Mouse (Mus musculus) kidney, adult 11 months (tissue): ENCODE measurements around the gene Trnau1ap.
"Not testable (repeated sequence)": the region's sequence is repeated elsewhere in the genome, so short reads cannot be mapped to it uniquely, and the experiment has no call there.

Experiments
- DNase-seq: peaks from one replicate; pipeline ENCODE4 v3.0.0; 2022

The Trnau1ap gene

GRCm38 (mm10) chr4:132341451-132341850 is 12.1 kb upstream of the Trnau1ap start:
- DNase-seq: no peak

- DNase-seq: peak; percentile 84
Observed at GRCm38 (mm10) chr4:132338943-132339342, 9.6 kb upstream of the Trnau1ap start.

GRCm38 (mm10) chr4:132332880-132333279 is 3.5 kb upstream of the Trnau1ap start:
- peak; percentile 39 for DNase-seq

- DNase-seq: no peak
Observed at GRCm38 (mm10) chr4:132331960-132332359, 2.6 kb upstream of the Trnau1ap start.

- no peak for DNase-seq
Observed at GRCm38 (mm10) chr4:132329835-132330354, 557 bp upstream of the Trnau1ap start.

- no peak for DNase-seq
Observed at GRCm38 (mm10) chr4:132328391-132328982, 851 bp downstream of the Trnau1ap start.

GRCm38 (mm10) chr4:132326481-132326880 is 2.9 kb downstream of the Trnau1ap start:
- DNase-seq: no peak

- DNase-seq: peak; percentile 58
Observed at GRCm38 (mm10) chr4:132315711-132316110, 13.6 kb downstream of the Trnau1ap start.

- no peak for DNase-seq
Observed at GRCm38 (mm10) chr4:132312627-132313026, 16.7 kb downstream of the Trnau1ap start.

- no peak for DNase-seq
Observed at GRCm38 (mm10) chr4:132311801-132312200, 17.5 kb downstream of the Trnau1ap start.

- DNase-seq: no peak
Observed at GRCm38 (mm10) chr4:132311209-132311608, 18.1 kb downstream of the Trnau1ap start.

GRCm38 (mm10) chr4:132309849-132310472 is 19.4 kb downstream of the Trnau1ap start:
- peak; percentile 48 for DNase-seq

GRCm38 (mm10) chr4:132309140-132309848 is 20.0 kb downstream of the Trnau1ap start:
- DNase-seq: no peak

- DNase-seq: peak; percentile 91
Observed at GRCm38 (mm10) chr4:132308437-132309139, 20.8 kb downstream of the Trnau1ap start.

GRCm38 (mm10) chr4:132306004-132306403 is 23.3 kb downstream of the Trnau1ap start:
- DNase-seq: no peak

- DNase-seq: peak; percentile 76
Observed at GRCm38 (mm10) chr4:132305276-132305675, 24.1 kb downstream of the Trnau1ap start.

GRCm38 (mm10) chr4:132303484-132303883 is 25.9 kb downstream of the Trnau1ap start:
- not testable (repeated sequence) for DNase-seq

GRCm38 (mm10) chr4:132302939-132303479 is 26.3 kb downstream of the Trnau1ap start, which contains the start of gene Rab42:
Rab42 (minus strand) TSS chr4:132303385.
- peak; percentile 43 for DNase-seq

- DNase-seq: no peak
Observed at GRCm38 (mm10) chr4:132301965-132302938, 27.1 kb downstream of the Trnau1ap start.

GRCm38 (mm10) chr4:132301486-132301885 is 27.9 kb downstream of the Trnau1ap start:
- no peak for DNase-seq

GRCm38 (mm10) chr4:132299849-132300248 is 29.5 kb downstream of the Trnau1ap start:
- no peak for DNase-seq
